Mouse (Mus musculus) midbrain, postnatal 0 days (tissue): ENCODE results near the gene Tex2. TPM values are rescaled to one million over a fixed set of nuclear protein-coding genes. Genes with fewer than 3 reads are reported as not detected.

Experiments used
- ATAC-seq: fragments of 200-750 bp; cut with Nextera tagmentation; 2 replicates; pipeline ENCODE4 v1.8.0; 2017; ENCODE audit warnings: moderate number of reproducible peaks, mild to moderate bottlenecking, moderate TSS enrichment, moderate library complexity; ENCODE audit not compliant: low FRiP score
- DNase-seq: peaks from one replicate; pipeline ENCODE4 v3.0.0-alpha.2; 2015; ENCODE audit warnings: low spot score
- H3K27ac ChIP-seq: fragments of 300-500 bp; sonication (generic); 2 replicates; pipeline ENCODE4 v1.5.1; 2014; ENCODE audit warnings: low read depth, mild to moderate bottlenecking, low read length, mixed read lengths
- H3K27me3 ChIP-seq: fragments of 300-500 bp; sonication (generic); 2 replicates; pipeline ENCODE4 v1.6.1; 2014; ENCODE audit warnings: low read length, control low read depth, mixed read lengths; ENCODE audit not compliant: insufficient read depth
- H3K36me3 ChIP-seq: fragments of 300-500 bp; sonication (generic); 2 replicates; pipeline ENCODE4 v1.6.1; 2014; ENCODE audit warnings: low read length, control low read depth, mixed read lengths; ENCODE audit not compliant: insufficient read depth
- H3K4me1 ChIP-seq: fragments of 300-500 bp; sonication (generic); 2 replicates; pipeline ENCODE4 v1.6.1; 2014; ENCODE audit warnings: mild to moderate bottlenecking, control low read depth, antibody characterized with exemption, low read length, mixed read lengths; ENCODE audit not compliant: insufficient read depth
- H3K4me2 ChIP-seq: fragments of 300-500 bp; sonication (generic); 2 replicates; pipeline ENCODE4 v1.6.1; 2014; ENCODE audit warnings: low read depth, mild to moderate bottlenecking, low read length, mixed read lengths; ENCODE audit not compliant: poor library complexity, severe bottlenecking
- H3K4me3 ChIP-seq: fragments of 300-500 bp; sonication (generic); 2 replicates; pipeline ENCODE4 v1.5.1; 2014; ENCODE audit warnings: low read depth, mild to moderate bottlenecking, low read length, moderate library complexity
- H3K9ac ChIP-seq: fragments of 300-500 bp; sonication (generic); replicated peaks from 2 replicates; pipeline ENCODE4 v1.6.1; 2014; ENCODE audit warnings: mild to moderate bottlenecking, low read length, moderate library complexity, mixed read lengths; ENCODE audit not compliant: poor library complexity, severe bottlenecking
- H3K9me3 ChIP-seq: fragments of 300-500 bp; sonication (generic); 2 replicates; pipeline ENCODE4 v1.6.1; 2016; ENCODE audit warnings: low read length, control low read depth
- CTCF ChIP-seq: IDR thresholded peaks from 2 replicates; pipeline ENCODE4 v1.5.1; 2016; ENCODE audit warnings: antibody characterized with exemption, mild to moderate bottlenecking
- WGBS: fragments of 180-500 bp; shearing (Covaris S2); extraction: QIAGEN DNeasy Blood & Tissue Kit; methylation state at CpG from one replicate; pipeline ENCODE4 v1.1.7; 2014; 5-methylcytosine and 5-hydroxymethylcytosine counted together
- polyA plus RNA-seq: library from polyadenylated mRNA; unstranded; fragments of >200 nt; fragmentation: Nextera tagmentation; extraction: Ambion mirVana; gene quantifications from 2 replicates; pipeline ENCODE4 v1.2.1, GENCODE M21; 2015
- total RNA-seq: library from RNA; depleted of rRNA; stranded (reverse); fragments of >200 nt; gene quantifications from 2 replicates; pipeline ENCODE4 v1.2.3, GENCODE M21; 2014

Gene Tex2
- total and polyA plus RNA-seq, 2 experiments from 2014 or later, result 36.3 to 69.5 TPM

DNA sequence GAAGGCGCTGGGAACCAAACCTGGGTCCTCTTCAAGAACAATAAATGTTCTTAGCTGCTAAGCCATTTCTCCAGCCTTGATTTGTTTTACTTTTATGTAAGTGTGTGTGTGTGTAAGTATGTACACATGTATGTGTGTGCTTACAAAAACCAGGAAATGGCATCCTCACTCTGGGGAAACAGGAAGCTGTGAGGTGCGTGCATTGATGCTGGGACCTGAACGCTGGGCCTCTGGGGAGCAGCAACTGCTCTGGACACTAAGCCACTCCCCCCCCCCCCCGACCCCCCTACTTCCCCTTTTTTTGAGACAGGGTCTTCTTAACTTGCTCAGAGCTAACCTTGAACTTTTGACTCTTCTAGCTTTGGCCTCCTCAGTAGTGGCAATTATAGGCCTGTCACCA lies 62.8 kb downstream of the Tex2 start:
- Histone ChIP-seq H3K36me3 (peaks cover 20% of the 10 kb centered on the region), H3K27me3 (no peaks in the 10 kb centered on the region), H3K4me3 (no peak overlapping the region), H3K9ac (no peak overlapping the region), H3K9me3 (no peaks in the 10 kb centered on the region), H3K4me2 (no peak overlapping the region), H3K27ac (no peak overlapping the region), H3K4me1 (no peaks in the 10 kb centered on the region)
- 95% methylated on average over 3 of the region's 4 CpGs for WGBS
- no peak for TF ChIP-seq CTCF
- DNase-seq (no peak), ATAC-seq (no peak)

DNA sequence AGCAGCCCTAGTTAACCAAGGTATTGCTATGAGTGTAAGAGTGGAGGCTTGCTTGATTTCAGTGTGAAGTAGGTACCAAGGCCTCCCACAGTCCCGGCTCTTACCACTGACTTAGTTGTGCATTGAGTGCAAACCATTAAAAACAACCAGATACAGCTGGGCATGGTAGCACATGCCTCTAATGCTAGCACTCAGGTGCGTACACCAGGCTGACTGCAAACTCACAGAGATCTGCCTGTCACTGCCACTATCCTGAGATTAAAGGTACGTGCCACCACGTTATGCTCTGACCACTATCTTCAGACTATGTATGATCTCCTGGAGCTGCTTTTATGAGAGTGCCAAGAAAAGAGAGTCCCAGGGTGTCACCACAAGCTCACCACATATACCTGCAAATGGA lies 67.1 kb downstream of the Tex2 start:
- no peak overlapping the region for H3K27ac ChIP-seq
- no peak for TF ChIP-seq CTCF
- 88% methylated on average over 4 of the region's 4 CpGs for WGBS
- H3K4me1 ChIP-seq, result no peaks in the 10 kb centered on the region
- H3K9me3 ChIP-seq, result no peaks in the 10 kb centered on the region
- no peak overlapping the region for H3K4me2 ChIP-seq
- no peaks in the 10 kb centered on the region for H3K27me3 ChIP-seq
- no peak overlapping the region for H3K9ac ChIP-seq
- ATAC-seq (no peak), DNase-seq (no peak)
- no peak overlapping the region for H3K4me3 ChIP-seq
- peaks cover 36% of the 10 kb centered on the region for H3K36me3 ChIP-seq

DNA sequence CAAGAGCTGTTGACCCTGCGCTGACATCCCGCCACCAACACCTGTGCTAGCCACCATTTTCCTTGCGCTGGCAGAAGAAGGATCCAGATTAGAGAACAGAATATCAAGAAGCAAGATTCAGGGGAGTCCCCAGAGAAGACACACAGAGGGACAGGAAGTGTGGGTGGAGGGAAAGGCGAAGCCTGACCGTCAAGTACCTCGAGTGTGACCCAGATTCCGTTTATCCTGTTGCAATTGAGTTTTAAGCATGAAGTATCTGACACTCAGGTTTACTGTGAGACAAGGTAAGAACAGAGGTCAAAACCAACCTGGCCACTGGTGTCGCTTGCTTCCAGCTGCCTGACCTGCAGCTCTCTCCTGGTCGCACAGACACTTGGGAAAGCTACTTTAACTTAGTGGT lies 68.3 kb downstream of the Tex2 start:
- Histone ChIP-seq H3K9ac (no peak overlapping the region), H3K4me3 (no peak overlapping the region), H3K9me3 (no peaks in the 10 kb centered on the region), H3K27me3 (no peaks in the 10 kb centered on the region), H3K4me2 (no peak overlapping the region), H3K27ac (no peak overlapping the region), H3K4me1 (no peaks in the 10 kb centered on the region), H3K36me3 (peaks cover 36% of the 10 kb centered on the region)
- no peak for TF ChIP-seq CTCF
- WGBS, result 92% methylated on average over 9 of the region's 9 CpGs
- DNase-seq, result no peak
- no peak for ATAC-seq

DNA sequence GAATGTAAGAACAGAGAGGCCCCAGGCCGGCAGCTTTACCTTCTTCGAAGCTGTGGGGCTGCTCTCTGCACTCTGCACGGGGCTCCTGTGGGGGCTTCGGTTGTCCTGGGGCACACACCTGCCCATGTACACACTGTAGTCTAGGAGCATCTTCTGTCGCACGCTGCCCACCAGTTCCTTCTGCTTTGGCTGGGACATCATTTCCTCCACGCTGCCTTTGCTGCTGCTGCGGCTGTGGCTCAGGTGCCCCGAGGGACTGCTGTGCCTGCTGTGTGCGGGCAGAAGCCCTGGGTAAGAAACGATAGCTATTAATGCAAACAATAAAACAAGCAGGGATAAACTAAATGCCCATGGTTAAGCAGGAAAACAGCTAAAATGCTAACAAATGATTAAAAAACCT lies 69.1 kb downstream of the Tex2 start:
- H3K36me3 ChIP-seq, result peaks cover 36% of the 10 kb centered on the region
- DNase-seq, result no peak
- no peaks in the 10 kb centered on the region for H3K9me3 ChIP-seq
- no peak overlapping the region for H3K9ac ChIP-seq
- H3K27me3 ChIP-seq, result no peaks in the 10 kb centered on the region
- H3K4me2 ChIP-seq, result no peak overlapping the region
- H3K4me3 ChIP-seq, result no peak overlapping the region
- no peak for TF ChIP-seq CTCF
- H3K27ac ChIP-seq, result no peak overlapping the region
- H3K4me1 ChIP-seq, result no peaks in the 10 kb centered on the region
- 74% methylated on average over 11 of the region's 11 CpGs for WGBS
- no peak for ATAC-seq

DNA sequence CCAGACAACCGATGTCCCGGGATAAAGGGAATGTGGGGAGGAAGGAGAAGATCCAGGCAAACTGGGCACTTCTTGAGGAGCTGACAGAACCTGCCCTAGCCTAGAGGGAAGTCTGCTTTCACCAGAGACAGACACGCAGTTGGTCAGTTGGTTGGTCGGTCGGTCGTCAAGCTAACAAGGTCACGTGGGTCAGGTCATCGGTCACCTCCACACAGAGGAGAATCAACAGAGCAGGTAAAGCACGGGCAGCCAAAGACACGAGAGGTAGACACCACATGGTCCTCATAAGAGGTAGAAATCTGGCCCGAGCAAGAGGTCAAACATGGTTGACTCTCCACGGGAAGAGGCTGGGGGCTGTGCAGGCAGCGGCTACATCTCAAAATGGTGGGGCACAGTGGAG lies 70.2 kb downstream of the Tex2 start:
- H3K4me2 ChIP-seq, result no peak overlapping the region
- H3K4me3 ChIP-seq, result no peak overlapping the region
- ATAC-seq (no peak), DNase-seq (no peak)
- H3K4me1 ChIP-seq, result no peaks in the 10 kb centered on the region
- peaks cover 32% of the 10 kb centered on the region for H3K36me3 ChIP-seq
- H3K9me3 ChIP-seq, result no peaks in the 10 kb centered on the region
- no peaks in the 10 kb centered on the region for H3K27me3 ChIP-seq
- no peak for TF ChIP-seq CTCF
- no peak overlapping the region for H3K27ac ChIP-seq
- H3K9ac ChIP-seq, result no peak overlapping the region
- WGBS, result 93% methylated on average over 13 of the region's 13 CpGs

DNA sequence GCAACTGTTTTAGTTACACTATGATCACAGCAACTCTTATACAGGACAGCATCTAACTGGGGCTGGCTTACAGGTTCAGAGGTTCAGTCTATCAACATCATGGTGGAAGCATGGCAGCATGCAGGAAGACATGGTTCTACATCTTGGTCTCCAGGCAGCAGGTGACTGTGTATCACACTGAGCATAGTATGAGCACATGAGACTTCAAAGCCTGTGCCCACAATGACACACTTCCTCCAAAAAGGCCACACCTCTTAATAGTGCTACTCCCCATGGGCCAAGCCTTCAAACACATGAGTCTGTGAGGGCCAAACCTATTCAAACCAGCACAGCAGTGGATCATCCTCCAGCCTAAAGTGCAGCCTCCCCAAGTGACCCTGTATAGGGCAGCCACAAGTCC lies 70.8 kb downstream of the Tex2 start:
- Histone ChIP-seq H3K4me3 (no peak overlapping the region), H3K27me3 (no peaks in the 10 kb centered on the region), H3K4me1 (no peaks in the 10 kb centered on the region), H3K9ac (no peak overlapping the region), H3K4me2 (no peak overlapping the region), H3K27ac (no peak overlapping the region), H3K9me3 (no peaks in the 10 kb centered on the region), H3K36me3 (peaks cover 31% of the 10 kb centered on the region)
- ATAC-seq (no peak), DNase-seq (no peak)
- TF ChIP-seq CTCF, result no peak
